Mouse (Mus musculus): ENCODE results near the gene Pla2g4a. TPM values are rescaled to one million over a fixed set of nuclear protein-coding genes. Genes with fewer than 3 reads are reported as not detected.

The Pla2g4a gene
- polyA plus RNA-seq, 1 experiment from 2014 or later = 5.5 TPM

GRCm38 (mm10) chr1:149840312-149840930 lies 120.7 kb downstream of the Pla2g4a start:
- H3K4me3 ChIP-seq (ENCODE audit: low read depth, low read length) = no peak overlapping the region
- no peaks in the 10 kb centered on the region; the same call in 1 of the 2 replicates for H3K9me3 ChIP-seq (ENCODE audit: low read length)
- H3K4me1 ChIP-seq (ENCODE audit: insufficient read depth) = no peaks in the 10 kb centered on the region
- no peak overlapping the region for H3K27ac ChIP-seq (ENCODE audit: low read depth)
- WGBS (ENCODE audit: insufficient replicate concordance) = 82% methylated on average over 3 of the region's 3 CpGs
- no peak overlapping the region for H3K9ac ChIP-seq (replicated peaks)
- H3K4me2 ChIP-seq (ENCODE audit: low read depth, low read length) = no peak overlapping the region
- ATAC-seq (no peak), DNase-seq (no peak)
- H3K27me3 ChIP-seq (ENCODE audit: insufficient read depth, low read length) = no peaks in the 10 kb centered on the region
- no peaks in the 10 kb centered on the region for H3K36me3 ChIP-seq (replicated peaks; ENCODE audit: insufficient read depth, low read length)
- no peak for TF ChIP-seq EP300 (IDR thresholded peaks at IDR 0.05; ENCODE audit: low read depth)
- TF ChIP-seq CTCF (IDR thresholded peaks at IDR 0.05; ENCODE audit: low read depth) = no peak

DNA sequence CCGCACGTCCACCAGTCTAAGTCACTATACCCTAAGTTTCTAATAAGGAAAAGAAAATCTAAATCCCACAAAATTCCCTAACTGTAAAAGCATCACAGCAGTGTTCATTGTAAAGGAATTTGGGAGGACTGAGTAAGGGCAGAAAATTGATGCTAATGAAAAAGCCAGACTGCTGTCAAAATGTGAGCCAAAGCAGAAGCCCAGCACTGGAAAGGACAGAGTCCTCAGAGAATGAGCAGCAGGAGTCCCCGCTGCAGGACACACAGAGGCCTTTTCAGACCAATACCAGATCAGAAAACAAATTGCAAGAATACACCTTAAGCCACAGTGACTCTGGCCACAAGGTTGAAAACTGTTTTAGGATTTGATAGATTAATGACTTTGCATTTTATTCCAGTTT lies 124.6 kb downstream of the Pla2g4a start:
- DNase-seq = no peak
- Histone ChIP-seq H3K4me2 (ENCODE audit: low read depth, low read length) (no peak overlapping the region), H3K4me1 (ENCODE audit: insufficient read depth) (no peaks in the 10 kb centered on the region), H3K9ac (replicated peaks) (no peak overlapping the region), H3K9me3 (ENCODE audit: low read length) (no peaks in the 10 kb centered on the region; the same call in 1 of the 2 replicates), H3K4me3 (ENCODE audit: low read depth, low read length) (no peak overlapping the region), H3K36me3 (replicated peaks; ENCODE audit: insufficient read depth, low read length) (no peaks in the 10 kb centered on the region), H3K27ac (ENCODE audit: low read depth) (no peak overlapping the region), H3K27me3 (ENCODE audit: insufficient read depth, low read length) (no peaks in the 10 kb centered on the region)
- 81% methylated on average over 3 of the region's 3 CpGs for WGBS (ENCODE audit: insufficient replicate concordance)
- TF ChIP-seq CTCF (IDR thresholded peaks at IDR 0.05; ENCODE audit: low read depth) (no peak), EP300 (IDR thresholded peaks at IDR 0.05; ENCODE audit: low read depth) (no peak)
- ATAC-seq = no peak

DNA sequence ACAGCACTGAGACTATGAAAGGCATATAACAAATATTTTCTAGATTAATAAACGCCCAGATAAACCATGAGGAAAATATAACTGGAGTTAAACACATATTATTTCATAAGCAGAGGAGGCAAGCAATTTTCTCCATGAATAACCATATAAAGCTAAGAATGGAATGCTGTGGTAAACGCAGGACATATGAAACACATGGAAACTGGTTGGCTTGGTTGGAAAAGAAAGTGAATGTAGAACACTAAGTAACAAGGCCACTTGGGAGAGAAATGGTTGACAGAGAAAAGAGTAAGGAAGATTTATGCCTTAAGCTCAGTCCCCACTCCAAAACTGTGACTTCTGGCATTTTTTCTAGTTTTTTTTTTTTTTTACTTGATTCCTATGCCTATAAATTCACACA lies 127.2 kb downstream of the Pla2g4a start:
- H3K4me3 ChIP-seq (ENCODE audit: low read depth, low read length) = no peak overlapping the region
- no peaks in the 10 kb centered on the region for H3K27me3 ChIP-seq (ENCODE audit: insufficient read depth, low read length)
- H3K9me3 ChIP-seq (ENCODE audit: low read length) = no peaks in the 10 kb centered on the region; the same call in 1 of the 2 replicates
- no peak for TF ChIP-seq CTCF (IDR thresholded peaks at IDR 0.05; ENCODE audit: low read depth)
- TF ChIP-seq EP300 (IDR thresholded peaks at IDR 0.05; ENCODE audit: low read depth) = no peak
- WGBS (ENCODE audit: insufficient replicate concordance) = 70% methylated on average over 2 of the region's 2 CpGs
- H3K36me3 ChIP-seq (replicated peaks; ENCODE audit: insufficient read depth, low read length) = no peaks in the 10 kb centered on the region
- ATAC-seq (no peak), DNase-seq (no peak)
- H3K4me1 ChIP-seq (ENCODE audit: insufficient read depth) = no peaks in the 10 kb centered on the region
- no peak overlapping the region for H3K9ac ChIP-seq (replicated peaks)
- no peak overlapping the region for H3K4me2 ChIP-seq (ENCODE audit: low read depth, low read length)
- no peak overlapping the region for H3K27ac ChIP-seq (ENCODE audit: low read depth)

- TF ChIP-seq EP300 (IDR thresholded peaks at IDR 0.05; ENCODE audit: low read depth) = no peak
- peak; percentile 61 for TF ChIP-seq CTCF (IDR thresholded peaks at IDR 0.05; ENCODE audit: low read depth)
- Histone ChIP-seq H3K4me3 (ENCODE audit: low read depth, low read length) (no peak overlapping the region), H3K4me2 (ENCODE audit: low read depth, low read length) (no peak overlapping the region), H3K27ac (ENCODE audit: low read depth) (no peak overlapping the region), H3K36me3 (replicated peaks; ENCODE audit: insufficient read depth, low read length) (no peaks in the 10 kb centered on the region), H3K4me1 (ENCODE audit: insufficient read depth) (no peaks in the 10 kb centered on the region), H3K9ac (replicated peaks) (no peak overlapping the region), H3K9me3 (ENCODE audit: low read length) (no peaks in the 10 kb centered on the region; the same call in 1 of the 2 replicates), H3K27me3 (ENCODE audit: insufficient read depth, low read length) (no peaks in the 10 kb centered on the region)
- DNase-seq (no peak), ATAC-seq (no peak)
- WGBS (ENCODE audit: insufficient replicate concordance) = 53% methylated on average over 2 of the region's 2 CpGs
Measured at GRCm38 (mm10) chr1:149832952-149833351, 128.1 kb downstream of the Pla2g4a start.

GRCm38 (mm10) chr1:149832514-149832913 lies 128.6 kb downstream of the Pla2g4a start:
- H3K9ac ChIP-seq (replicated peaks) = no peak overlapping the region
- no peak overlapping the region for H3K27ac ChIP-seq (ENCODE audit: low read depth)
- 69% methylated on average over 1 of the region's 1 CpGs for WGBS (ENCODE audit: insufficient replicate concordance)
- DNase-seq (no peak), ATAC-seq (no peak)
- no peaks in the 10 kb centered on the region for H3K9me3 ChIP-seq (ENCODE audit: low read length)
- no peak overlapping the region for H3K4me2 ChIP-seq (ENCODE audit: low read depth, low read length)
- no peaks in the 10 kb centered on the region for H3K27me3 ChIP-seq (ENCODE audit: insufficient read depth, low read length)
- H3K36me3 ChIP-seq (replicated peaks; ENCODE audit: insufficient read depth, low read length) = no peaks in the 10 kb centered on the region
- H3K4me3 ChIP-seq (ENCODE audit: low read depth, low read length) = no peak overlapping the region
- no peaks in the 10 kb centered on the region for H3K4me1 ChIP-seq (ENCODE audit: insufficient read depth)
- TF ChIP-seq EP300 (IDR thresholded peaks at IDR 0.05; ENCODE audit: low read depth) = no peak
- TF ChIP-seq CTCF (IDR thresholded peaks at IDR 0.05; ENCODE audit: low read depth) = no peak

DNA sequence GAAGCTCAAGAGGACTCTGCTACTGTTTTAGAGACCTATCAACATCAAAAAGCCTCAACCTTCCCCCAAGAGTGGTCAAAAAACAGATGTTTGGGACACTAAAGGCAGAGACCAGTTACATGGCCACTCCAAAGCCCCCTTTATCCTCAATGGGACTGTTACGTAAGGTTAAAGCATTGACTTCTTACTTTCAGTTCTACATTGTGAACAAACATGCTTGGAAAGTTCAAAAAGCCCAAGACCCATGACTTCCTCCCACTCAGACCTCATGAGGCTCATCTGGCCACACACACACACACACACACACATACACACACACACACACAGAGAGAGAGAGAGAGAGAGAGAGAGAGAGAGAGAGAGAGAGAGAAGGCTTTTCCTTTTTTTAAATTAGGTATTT lies 130.0 kb downstream of the Pla2g4a start:
- TF ChIP-seq EP300 (IDR thresholded peaks at IDR 0.05; ENCODE audit: low read depth) = no peak
- no peak for TF ChIP-seq CTCF (IDR thresholded peaks at IDR 0.05; ENCODE audit: low read depth)
- Histone ChIP-seq H3K27ac (ENCODE audit: low read depth) (no peak overlapping the region), H3K27me3 (ENCODE audit: insufficient read depth, low read length) (no peaks in the 10 kb centered on the region), H3K4me3 (ENCODE audit: low read depth, low read length) (no peak overlapping the region), H3K9me3 (ENCODE audit: low read length) (no peaks in the 10 kb centered on the region), H3K36me3 (replicated peaks; ENCODE audit: insufficient read depth, low read length) (no peaks in the 10 kb centered on the region), H3K9ac (replicated peaks) (no peak overlapping the region), H3K4me1 (ENCODE audit: insufficient read depth) (no peaks in the 10 kb centered on the region), H3K4me2 (ENCODE audit: low read depth, low read length) (no peak overlapping the region)
- DNase-seq = no peak
- 88% methylated on average over 1 of the region's 1 CpGs for WGBS (ENCODE audit: insufficient replicate concordance)
- ATAC-seq = no peak

All from liver, postnatal 0 days (tissue).